Mouse (Mus musculus) spleen, embryonic (tissue): ENCODE data around the gene D630045J12Rik.

Experiments
- CTCF ChIA-PET: fragments of 350-600 bp; sonication (Branson Sonifier 250); formaldehyde crosslinking; loops from one replicate; lab custom pipeline; 2022; lab: Charles Lee

The D630045J12Rik gene

GRCm38 (mm10) chr6:38253736-38254641, at the start of gene D630045J12Rik:
Gene D630045J12Rik, minus strand, starts transcription at chr6:38254009.
- CTCF ChIA-PET, result no interaction called here

- CTCF ChIA-PET, result no interaction called here
Measured at GRCm38 (mm10) chr6:38298761-38299401, 45.1 kb upstream of the D630045J12Rik start, which contains the start of gene Zc3hav1l. Gene Zc3hav1l, minus strand, starts transcription at chr6:38299259.

GRCm38 (mm10) chr6:38298246-38298635, 44.4 kb upstream of the D630045J12Rik start:
- CTCF ChIA-PET, result no interaction called here

GRCm38 (mm10) chr6:38297580-38298245, 43.9 kb upstream of the D630045J12Rik start:
- CTCF ChIA-PET, result no interaction called here

GRCm38 (mm10) chr6:38293708-38294107, 39.9 kb upstream of the D630045J12Rik start:
- CTCF ChIA-PET, result no interaction called here

- CTCF ChIA-PET, result no interaction called here
Measured at GRCm38 (mm10) chr6:38292871-38293646, 39.2 kb upstream of the D630045J12Rik start.

- CTCF ChIA-PET, result no interaction called here
Measured at GRCm38 (mm10) chr6:38284422-38284821, 30.6 kb upstream of the D630045J12Rik start.

GRCm38 (mm10) chr6:38264466-38264865, 10.7 kb upstream of the D630045J12Rik start:
- CTCF ChIA-PET, result no interaction called here

GRCm38 (mm10) chr6:38263393-38264159, 9.8 kb upstream of the D630045J12Rik start:
- CTCF ChIA-PET, result no interaction called here

- CTCF ChIA-PET, result no interaction called here
Measured at GRCm38 (mm10) chr6:38261877-38262276, 8.1 kb upstream of the D630045J12Rik start.

- CTCF ChIA-PET, result no interaction called here
Measured at GRCm38 (mm10) chr6:38257506-38257905, 3.7 kb upstream of the D630045J12Rik start.

GRCm38 (mm10) chr6:38256793-38257192, 3.0 kb upstream of the D630045J12Rik start:
- CTCF ChIA-PET, result no interaction called here

GRCm38 (mm10) chr6:38255794-38256193, 2.0 kb upstream of the D630045J12Rik start:
- CTCF ChIA-PET, result no interaction called here

GRCm38 (mm10) chr6:38252766-38253735, 758 bp downstream of the D630045J12Rik start:
- CTCF ChIA-PET, result no interaction called here

- CTCF ChIA-PET, result no interaction called here
Measured at GRCm38 (mm10) chr6:38252139-38252538, 1.7 kb downstream of the D630045J12Rik start.

GRCm38 (mm10) chr6:38251464-38251863, 2.3 kb downstream of the D630045J12Rik start:
- CTCF ChIA-PET, result no interaction called here

GRCm38 (mm10) chr6:38247362-38247761, 6.4 kb downstream of the D630045J12Rik start:
- CTCF ChIA-PET, result no interaction called here

GRCm38 (mm10) chr6:38244806-38245205, 9.0 kb downstream of the D630045J12Rik start:
- CTCF ChIA-PET, result no interaction called here

- CTCF ChIA-PET, result no interaction called here
Measured at GRCm38 (mm10) chr6:38244167-38244566, 9.6 kb downstream of the D630045J12Rik start.
